Mouse (Mus musculus) testis, adult 2 months (tissue): ENCODE data around the gene Gm49384.
"Not testable (repeated sequence)": the region's sequence is repeated elsewhere in the genome, so short reads cannot be mapped to it uniquely, and the experiment has no call there.

ENCODE experiments used
- CTCF ChIP-seq: fragments of 200-500 bp; IDR thresholded peaks from 2 replicates; pipeline ENCODE4 v1.5.1; 2012; ENCODE audit warnings: low read depth, mild to moderate bottlenecking, inconsistent platforms, low read length, moderate library complexity; ENCODE audit not compliant: control insufficient read depth, insufficient read depth, insufficient replicate concordance
- POLR2A ChIP-seq: fragments of 200-500 bp; IDR thresholded peaks from 2 replicates; pipeline ENCODE4 v1.6.1; 2012; ENCODE audit warnings: low read depth, mild to moderate bottlenecking, inconsistent platforms, low read length, moderate library complexity; ENCODE audit not compliant: control insufficient read depth

DNA sequence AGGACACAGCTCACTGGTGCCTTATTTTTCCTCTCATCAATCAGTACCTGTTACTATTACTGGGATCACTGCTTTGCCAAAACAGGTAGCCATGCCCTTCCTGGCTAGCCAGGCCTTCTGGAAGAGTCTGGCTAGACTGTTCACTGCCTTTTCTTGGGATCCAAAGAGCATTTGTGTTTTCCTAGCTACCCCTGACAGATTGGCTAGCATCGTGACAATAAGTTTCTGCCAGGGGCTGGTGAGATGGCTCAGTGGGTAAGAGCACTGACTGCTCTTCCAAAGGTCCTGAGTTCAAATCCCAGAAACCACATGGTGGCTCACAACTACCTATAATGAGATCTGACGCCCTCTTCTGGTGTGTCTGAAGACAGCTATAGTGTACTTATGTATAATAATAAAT lies 43.4 kb downstream of the Gm49384 start:
- TF ChIP-seq POLR2A, CTCF: not testable (repeated sequence)
